Mouse (Mus musculus) mouse trophoblast stem cell (cell line): ENCODE measurements around the gene Gemin7.
"Not testable (repeated sequence)": the region's sequence is repeated elsewhere in the genome, so short reads cannot be mapped to it uniquely, and the experiment has no call there.

Experiments
- in situ Hi-C, 2 experiments: fragments of 300-500 bp; cut with MseI, MboI; formaldehyde crosslinking; loops; 2 replicates in 1 of 2; 3 replicates in 1 of 2; pipeline ENCODE4 v1.15.1; 2025

Gemin7 gene

DNA sequence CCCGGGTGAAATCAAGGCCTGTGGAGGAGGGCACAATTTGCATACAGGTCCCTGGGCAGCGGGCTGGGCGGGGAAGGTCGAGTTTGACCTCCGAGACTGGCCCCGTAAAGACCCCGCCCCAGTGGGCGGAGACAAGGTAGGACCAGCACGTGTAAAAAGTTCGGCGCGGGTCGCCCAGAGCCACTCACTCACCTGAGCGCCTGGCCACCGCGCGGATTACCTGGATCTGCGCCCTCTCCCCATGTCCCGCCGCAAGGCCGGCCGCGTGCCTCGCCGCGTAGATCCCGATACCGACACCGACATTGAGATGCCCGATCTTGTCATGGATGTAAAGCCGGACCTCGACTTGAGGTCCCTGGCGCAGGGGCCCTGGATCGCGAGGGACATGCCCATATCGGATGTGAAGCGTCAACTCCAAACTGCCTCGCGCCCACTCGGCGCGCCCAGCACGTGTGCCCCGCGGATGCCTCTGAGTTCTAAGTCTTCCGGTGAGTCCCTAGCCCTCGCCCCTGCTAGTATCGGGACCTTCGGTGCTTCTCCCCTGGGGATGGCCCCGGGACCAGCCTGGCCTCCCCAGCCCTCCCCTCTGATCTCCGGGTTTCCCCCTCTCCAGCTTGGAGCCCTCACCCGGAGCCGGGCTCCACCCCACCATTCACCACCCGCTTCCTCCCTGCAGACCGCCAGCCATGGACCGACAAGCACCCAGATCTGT lies at the start of gene Gemin7, which contains the start of gene Zfp296:
TSS of gene Gemin7 (minus strand) at position 455 of the 712 bp plus-strand sequence.
TSS of gene Zfp296 (plus strand) at position 147 of the 712 bp plus-strand sequence.
- in situ Hi-C loops: no loop called here

DNA sequence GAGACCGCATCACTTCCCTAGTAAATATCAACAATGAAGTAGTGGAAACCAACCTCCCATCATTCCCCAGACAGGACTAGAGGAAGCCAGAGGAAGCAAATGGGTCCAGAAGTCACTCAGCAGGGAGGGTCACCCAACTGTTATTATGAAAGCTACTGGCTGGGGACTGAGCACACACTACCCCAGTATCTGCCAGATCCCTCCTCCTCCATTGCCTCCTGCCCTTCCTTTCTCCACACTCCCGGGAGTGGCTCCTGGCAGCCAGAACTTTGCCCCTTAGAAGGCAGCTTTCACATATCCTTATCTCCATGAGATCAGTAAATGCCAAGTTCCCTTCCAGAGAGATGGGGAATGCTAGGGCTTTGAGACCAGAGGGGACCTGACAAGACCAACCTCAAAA lies 46.0 kb upstream of the Gemin7 start:
- in situ Hi-C loops: no loop called here

DNA sequence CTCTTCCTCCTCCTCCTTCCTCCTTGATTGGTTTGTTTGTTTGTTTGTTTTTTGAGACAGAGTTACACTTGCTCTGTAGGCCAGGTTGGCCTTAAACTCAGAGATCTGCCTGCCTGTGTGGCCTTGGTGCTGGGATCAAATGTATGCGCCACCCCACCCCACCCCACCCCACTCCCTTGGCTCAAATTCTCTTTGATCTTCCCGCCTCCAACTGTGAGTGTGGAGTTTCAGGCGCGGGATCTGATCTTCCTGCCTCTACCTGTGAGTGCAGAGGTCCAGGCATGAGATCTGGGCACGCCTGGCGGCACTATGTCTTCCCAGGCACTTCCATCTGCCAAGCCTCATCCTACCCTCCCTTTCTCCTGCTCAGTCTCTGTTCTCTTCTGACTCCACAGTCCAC lies 44.8 kb upstream of the Gemin7 start:
- in situ Hi-C loops: no loop called here

DNA sequence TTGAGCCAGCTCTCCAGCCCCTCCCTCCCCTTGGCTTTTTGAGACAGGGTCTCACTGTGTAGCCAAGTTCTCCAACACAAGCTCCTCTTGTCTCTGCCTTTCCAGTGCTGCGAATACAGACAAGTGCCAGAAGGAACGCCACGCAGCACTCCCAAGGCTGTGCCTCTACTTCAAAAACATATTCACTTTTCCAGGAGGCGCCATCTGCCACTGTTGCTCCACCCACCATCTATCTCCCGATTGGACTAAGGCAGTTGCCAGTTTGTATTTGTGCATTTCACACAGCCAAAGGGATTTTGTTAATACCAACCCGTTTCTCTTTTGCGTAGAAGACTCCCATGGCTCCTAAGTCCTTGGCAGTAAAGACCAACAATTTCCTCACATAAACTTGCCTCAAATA lies 43.4 kb upstream of the Gemin7 start:
- in situ Hi-C loops: no loop called here

DNA sequence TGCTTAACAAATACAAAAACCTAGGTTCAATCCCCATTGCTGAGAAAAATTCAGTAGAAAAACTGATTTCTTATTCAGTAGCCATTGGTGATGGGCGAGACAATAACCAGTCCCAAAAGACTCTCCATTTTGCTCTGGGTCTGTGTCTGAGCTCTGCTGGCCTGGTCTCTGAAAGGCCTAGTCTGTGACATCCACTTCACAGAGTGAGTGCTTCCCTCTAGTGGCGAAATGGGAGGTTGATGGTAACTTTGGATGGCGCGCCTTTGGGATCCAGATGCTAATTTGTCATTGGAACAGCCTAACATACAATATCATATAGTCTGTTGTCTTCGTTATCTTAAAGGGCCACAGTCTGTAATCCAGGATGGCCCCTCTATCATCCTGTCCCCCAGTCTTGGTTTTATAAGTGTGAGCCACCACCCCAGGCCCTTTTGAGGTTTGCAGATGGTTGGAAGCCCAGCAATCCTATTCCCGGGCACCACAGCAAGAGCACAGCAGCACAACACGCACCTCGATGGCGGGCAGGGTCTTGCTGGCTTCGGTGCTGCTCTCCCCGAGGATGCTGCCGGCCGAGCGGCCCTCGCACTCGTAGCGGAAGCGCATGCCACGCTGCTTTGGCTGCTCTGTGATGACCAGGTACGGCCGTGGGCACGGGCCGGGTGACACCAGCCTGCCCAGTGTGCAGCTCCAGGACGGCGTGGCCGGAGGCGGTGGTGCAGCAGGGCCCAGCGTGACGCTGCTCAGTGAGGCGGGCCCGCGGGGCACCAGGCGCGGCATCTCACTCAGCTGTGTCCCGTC lies 41.8 kb upstream of the Gemin7 start:
- in situ Hi-C loops: no loop called here

DNA sequence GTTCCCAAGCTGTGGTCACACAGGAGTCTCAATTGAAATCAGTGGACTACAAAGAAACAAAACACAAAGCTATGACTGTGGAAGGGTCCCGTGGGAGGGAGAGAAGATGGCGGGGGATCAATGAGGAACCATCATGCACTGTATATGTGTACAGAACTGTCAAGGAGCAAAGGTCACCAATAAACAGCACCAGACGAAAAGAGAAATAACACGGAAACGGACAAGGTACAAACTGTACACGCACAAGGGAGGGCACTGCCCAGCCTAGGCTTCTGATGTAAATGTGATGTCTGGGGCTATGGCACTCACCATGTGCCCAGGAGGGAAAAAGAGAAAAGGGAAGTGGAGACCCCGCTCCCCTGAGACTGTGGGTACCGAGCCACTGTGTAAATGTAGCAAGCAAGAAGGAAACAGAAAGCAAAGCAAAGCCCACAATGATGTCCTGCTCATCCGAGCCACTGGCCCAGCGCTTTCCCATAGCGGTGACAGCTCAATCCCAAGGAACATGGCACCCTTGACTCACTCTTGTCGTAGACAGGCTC lies 37.7 kb upstream of the Gemin7 start:
- in situ Hi-C loops: no loop called here

DNA sequence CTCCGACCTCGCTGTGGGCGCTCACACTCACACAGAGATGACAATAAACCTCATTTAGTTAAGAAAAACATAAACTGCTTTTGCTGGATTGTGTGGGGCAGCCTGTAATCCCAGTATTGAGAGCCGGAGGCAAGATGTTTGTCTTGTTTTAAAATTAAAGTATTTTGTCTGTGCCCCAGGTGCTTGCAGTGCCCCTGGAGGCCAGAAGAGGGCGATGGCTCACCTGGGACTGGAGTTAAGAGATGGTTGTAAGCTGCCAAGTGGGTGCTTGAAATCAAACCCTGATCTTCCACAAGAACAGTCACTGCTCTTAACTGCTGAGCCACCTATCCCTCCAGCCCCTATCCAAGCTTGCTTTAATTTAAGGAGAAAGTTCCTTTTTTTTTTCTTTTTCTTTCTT lies 33.6 kb upstream of the Gemin7 start:
- in situ Hi-C loops: no loop called here

DNA sequence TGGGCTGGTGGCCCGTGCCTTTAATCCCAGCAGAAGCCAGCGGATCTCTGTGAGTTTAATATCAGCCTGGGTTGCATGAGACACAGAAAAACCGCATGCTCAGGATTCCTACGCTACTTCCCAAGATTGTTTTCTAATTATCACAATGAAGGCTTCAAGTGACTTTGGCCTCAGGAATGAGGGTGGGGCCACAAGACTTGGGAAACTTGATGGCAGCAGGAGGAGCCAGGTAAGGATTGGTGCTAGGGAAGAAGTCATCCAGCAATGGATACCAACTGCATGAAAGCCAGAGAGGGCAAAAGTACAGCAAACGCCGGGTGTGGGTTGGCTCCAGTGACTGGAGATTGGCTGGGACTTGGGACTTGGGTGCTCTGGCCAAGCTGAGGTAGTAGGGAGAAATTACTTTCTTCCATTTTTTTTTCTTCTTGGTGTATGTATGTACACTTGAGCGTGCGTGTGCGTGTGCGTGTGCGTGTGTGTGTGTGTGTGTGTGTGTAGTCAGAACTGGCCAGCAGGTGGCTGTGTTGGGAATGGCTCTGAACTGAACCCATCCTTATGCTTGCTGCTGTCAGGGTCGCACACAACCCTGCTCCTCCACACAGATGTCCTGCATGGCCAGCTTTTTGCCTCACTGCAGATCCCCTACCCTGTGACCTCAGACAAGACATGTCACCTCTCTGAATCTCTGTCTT lies 32.4 kb upstream of the Gemin7 start:
- in situ Hi-C loops: no loop called here

DNA sequence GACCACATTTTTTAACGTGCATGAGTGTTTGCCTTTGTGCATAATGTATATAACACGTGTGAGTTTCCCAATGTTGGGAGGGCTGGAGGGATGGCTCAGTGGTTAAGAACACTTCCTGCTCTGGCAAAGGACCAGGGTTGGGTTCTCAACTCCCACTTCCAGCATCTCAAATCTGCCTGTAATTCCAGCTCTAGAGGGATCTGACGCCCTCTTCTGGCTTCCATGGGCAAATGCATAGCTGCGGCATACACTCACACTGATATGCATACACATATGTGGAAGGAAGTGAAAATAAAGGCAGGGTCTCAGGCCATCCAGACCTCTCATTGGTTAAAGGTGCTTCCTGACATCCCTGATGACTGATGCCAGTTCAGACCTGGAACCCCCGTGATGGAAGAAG lies 29.9 kb upstream of the Gemin7 start:
- in situ Hi-C loops: no loop called here

DNA sequence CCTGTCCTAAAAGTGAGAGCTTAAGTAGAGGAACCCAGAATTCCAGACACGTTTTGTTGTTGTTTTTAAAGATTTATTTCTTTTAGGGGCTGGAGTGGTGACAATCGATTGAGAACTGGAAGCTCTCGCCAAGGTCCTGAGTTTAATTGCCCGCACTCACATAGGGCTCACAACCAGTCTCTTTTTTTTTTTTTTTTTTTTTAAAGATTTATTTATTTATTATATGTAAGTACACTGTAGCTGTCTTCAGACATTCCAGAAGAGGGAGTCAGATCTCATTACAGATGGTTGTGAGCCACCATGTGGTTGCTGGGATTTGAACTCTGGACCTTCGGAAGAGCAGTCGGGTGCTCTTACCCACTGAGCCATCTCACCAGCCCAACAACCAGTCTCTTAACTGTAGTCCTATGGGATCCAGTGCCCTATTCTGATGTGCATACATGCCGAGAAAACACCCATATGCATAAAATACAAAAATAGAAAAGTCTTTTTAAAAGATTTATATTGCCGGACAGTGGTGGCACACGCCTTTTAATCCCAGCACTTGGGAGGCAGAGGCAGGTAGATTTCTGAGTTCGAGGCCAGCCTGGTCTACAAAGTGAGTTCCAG lies 27.3 kb upstream of the Gemin7 start:
- in situ Hi-C loops: not testable (repeated sequence)

DNA sequence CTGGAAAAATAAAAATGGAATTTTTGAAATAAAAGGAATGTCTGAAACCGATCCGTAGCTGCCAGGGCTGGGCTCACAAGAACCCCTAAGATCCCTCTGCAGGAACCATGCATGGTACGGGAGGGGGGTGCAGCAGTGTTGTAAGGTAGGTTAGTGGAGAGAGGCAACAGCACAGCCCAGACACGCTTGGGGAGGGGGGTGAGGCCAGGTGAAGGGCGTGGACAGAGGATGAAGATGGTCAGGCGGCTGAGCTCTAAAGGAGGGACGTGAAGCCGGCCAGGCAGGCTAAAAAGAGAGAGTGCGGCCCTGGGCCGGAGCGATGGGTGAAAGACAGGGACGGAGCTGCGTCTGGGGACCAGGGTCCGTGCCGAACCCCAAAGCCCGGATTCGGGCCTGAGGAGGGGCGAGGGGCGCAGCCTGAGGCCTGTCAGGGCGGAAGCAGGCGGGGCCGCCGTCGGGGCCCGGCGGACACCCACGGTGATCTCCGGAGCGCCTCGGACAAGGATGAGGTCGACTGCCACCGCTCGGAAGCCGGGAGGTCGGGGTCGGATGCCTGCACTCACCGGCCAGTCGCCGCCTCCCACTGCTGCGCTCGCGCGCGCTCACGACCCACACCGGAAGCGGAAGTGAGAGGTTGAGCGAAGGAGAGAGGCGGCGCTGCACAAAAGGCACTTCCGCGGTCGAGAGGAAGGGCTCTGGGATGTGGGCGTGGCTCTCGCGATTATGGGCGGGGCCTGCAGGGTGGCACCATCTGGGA lies 26.6 kb upstream of the Gemin7 start, which contains the start of gene Clasrp:
TSS of gene Clasrp (minus strand) at position 638 of the 757 bp plus-strand sequence.
- in situ Hi-C loops: no loop called here

DNA sequence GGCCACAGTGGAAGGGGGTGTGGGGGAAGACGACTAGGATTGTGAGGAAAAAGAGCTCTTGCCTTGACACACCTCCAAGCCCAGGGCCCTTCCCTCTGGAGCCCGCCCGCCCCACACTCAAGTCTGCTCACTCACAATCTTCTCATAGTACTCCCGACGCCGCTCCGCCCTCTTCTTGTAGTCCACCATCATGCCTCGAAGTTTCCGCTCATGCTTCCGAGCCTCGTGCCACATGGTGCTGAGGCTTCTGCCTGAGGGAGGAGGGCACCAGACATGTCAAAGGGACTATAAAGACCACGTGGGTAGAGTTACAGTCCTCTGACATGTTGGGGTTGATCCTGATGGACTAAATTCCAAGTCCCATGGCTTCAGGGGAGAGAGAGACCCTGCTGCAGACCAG lies 25.7 kb upstream of the Gemin7 start:
- in situ Hi-C loops: no loop called here

DNA sequence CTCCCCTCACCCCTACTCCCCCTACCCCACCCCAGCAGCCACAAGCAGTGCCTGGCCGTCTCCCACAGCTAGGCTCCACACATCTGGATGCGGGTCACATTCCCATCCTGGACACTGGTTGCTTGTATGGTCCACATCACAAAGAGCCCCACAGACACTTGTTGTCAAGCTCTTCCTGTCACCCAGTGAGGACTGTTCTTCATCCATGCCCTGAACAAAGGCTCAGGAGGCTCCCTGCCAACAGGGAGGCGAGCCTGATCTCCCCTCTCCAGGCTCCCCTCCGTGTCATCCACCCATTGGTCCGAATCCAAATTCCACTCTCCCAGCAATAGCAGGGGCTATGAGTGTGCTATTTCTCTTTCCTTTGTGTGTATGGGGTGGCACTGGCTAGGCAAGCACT lies 23.2 kb upstream of the Gemin7 start:
- in situ Hi-C loops: no loop called here

DNA sequence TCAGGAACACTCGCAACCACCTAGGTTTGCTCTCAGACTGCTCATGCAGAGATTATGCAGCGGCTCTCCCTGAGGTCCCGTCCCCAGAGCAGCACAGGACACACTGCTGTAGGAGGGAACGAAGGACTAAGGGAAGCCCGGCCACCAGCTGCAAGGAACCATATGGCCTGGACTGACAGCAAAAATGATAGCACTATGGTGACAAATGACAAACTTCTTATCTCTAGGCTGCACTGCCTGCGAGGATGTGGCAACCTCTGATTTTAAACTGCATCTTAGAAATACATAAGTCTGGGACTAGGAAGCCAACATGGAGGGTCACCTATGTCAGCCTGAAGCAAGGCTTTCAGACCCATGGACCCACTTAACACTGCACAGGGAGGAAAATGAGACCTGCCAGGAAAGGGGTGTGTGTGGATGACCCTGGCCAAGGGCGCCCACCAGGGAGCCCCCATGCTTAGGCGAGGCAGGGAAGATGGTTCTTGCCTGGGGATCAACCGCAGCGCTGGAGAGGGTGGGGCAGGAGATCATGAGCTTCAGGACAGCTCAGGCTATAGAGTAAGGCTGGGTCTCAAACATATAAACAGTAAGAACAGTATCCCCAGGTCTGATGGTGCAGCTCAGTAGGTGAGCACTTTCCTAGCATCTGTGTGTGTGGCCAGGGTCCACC lies 15.8 kb upstream of the Gemin7 start:
- in situ Hi-C loops: no loop called here

DNA sequence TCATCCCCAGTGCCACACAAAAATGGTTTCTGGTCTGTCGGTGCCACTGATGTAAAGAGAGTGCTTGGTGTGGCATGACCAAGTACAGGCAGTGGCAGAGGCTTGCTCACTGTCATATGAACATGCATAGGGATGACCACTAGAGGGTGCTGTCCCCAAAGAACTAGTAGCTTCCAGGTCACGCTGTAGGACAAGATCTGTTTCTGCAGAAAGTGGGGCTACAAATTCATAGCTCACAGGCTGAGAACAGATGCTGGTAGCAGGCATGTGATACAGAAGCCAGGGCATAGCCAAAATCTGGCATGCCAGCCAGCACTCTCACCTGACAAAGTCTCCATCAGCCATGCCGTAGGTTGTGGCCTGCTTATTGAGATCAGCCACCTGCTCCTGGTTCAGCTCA lies 12.5 kb upstream of the Gemin7 start:
- in situ Hi-C loops: no loop called here

DNA sequence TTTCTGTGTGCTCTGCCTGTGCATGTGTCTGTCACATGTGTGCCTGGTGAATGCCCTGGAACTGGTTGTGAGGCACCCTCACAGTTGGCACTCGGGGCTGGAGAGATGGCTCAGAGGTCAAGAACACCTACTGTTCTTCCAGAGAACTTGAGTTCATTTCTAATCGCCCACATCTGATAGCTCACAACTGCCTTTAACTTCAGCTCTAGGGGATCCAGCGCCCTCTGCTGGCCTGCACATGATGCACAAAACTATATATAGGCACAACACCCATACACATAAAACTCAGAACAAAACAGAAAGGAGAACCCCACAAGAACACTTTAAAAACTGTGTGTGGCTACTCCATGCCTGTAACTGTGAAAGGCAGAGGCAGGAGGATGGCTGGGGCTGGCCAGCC lies 11.8 kb upstream of the Gemin7 start:
- in situ Hi-C loops: no loop called here

DNA sequence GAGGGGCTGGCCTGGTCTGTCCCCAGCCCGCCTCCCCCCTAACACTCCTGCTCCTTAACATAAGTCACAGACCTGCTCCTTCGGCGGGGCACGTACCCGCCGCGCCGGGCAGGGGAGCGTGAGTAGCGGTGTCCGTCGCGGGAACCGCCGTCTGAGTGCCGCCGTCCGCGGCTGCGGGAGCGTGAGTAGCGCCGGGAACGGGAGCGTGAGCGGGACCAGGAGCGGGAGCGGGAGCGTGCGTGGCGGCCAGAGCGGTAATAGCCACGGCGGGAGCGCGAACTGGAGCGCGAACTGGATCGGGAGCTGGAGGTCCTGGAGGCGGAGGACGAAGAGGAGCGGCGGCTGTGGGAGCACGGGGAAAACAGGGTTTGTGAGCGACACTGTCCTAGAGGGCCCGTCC lies 8.9 kb upstream of the Gemin7 start:
- in situ Hi-C loops: no loop called here

DNA sequence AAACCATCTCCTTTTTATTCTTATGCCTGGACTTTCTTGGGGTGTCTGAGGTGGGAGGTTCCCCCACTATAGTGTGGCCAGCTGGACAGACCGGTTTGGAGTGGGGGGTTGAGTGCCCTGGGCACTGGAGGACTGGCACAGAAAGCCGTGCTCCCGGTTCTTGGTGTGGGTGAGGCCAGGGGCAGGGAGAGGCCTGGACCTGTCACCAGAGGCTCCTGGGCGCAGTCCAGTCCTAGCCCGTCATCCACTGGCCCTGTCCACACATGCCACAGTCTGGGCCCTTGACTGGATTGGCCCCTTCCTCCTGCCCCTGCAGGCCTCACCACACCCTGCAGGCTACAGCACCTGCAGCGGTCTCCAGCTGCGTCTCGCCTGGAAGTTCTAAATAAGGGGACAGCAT lies 3.2 kb upstream of the Gemin7 start:
- in situ Hi-C loops: no loop called here

DNA sequence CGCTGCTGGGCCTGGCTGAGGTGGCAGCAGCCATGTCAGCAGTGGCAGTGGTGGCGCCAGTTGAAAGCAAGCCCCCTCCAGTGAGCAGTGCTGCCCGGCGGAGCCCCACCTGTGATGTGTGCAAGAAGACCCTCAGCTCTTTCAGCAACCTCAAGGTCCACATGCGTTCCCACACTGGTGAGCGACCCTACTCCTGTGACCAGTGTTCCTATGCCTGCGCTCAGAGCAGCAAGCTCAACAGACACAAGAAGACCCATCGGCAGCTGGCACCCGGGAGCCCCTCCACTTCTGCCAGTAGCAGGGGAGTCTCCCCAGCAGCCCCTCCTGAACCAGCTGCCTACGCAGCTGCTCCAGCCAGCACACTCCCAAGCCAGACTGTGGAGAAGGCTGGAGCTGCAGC lies 2.4 kb upstream of the Gemin7 start:
- in situ Hi-C loops: no loop called here

DNA sequence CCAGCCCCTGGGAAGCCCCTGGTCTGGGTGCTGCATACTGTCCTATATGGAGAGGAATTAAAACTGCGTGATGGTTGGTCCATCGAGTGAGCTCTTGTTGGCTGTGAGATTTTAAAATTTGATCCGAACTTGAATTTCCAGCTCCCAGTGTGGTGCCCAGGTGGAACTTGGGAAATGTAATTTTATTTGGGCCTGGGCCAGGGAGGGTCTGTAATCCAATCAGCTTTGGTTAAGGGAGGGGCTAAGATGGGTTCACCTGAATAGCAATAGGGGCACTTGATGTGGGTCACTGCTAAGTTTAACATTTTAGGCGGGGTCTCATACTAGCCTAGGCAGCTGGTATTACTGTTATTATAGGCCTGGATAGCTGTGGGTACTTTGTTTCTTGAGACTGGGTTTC lies 1.0 kb upstream of the Gemin7 start:
- in situ Hi-C loops: no loop called here
